Mouse (Mus musculus): ENCODE measurements around the gene Tasp1.

GRCm38 (mm10) chr2:139948843-139949242 lies 117.8 kb downstream of the Tasp1 start:
- TF ChIP-seq CTCF (IDR thresholded peaks at IDR 0.05; ENCODE audit: low read depth, low read length) (no peak), POLR2A (IDR thresholded peaks at IDR 0.05; ENCODE audit: extremely low read depth, insufficient read depth, low read length) (no peak)

Data from liver, adult 2 months (tissue).